Mouse (Mus musculus) urinary bladder, postnatal 25 days (tissue): Measurements from ENCODE around the gene Grik1.

ENCODE experiments used
- DNase-seq: peaks from one replicate; pipeline ENCODE4 v3.0.0; 2022; ENCODE audit warnings: low spot score

The Grik1 gene

DNA sequence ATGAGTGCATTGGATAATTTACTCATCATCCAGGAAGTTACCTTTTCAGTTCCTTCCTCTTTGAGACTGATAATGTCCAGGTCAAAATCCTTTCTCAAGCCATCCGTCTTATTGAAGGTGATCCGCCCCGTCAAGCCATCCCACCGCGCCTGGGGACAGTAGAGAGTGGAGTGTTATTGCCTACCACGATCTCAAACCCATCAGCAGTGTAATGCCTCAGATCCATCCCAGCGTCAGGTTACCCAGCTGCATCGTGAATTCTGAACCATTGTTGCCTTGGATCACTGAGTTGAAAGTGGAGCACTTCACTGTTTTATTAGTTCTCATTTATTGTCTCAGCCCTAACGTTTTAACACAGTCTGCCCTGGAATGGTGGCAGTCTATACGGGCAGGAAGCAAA is 332.6 kb downstream of the Grik1 start:
- DNase-seq = no peak

DNA sequence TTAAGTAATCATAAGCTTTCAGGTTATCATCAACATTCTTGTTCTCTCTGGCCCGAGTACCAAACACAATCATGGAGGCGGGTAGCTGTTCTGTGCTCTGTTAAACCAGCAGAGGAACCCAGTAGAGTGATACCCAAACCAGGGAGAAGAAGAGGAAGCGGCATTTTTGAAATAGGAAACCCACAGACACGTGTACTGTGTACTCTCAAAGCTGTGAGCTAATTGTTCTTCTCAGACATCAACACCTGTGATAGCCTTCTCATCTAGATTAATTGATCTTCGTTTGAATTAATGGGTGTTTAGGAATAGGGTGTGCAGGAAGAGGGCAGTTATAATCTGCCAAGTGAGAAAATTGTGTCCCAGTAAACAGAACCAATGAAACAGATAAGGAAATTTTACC is 333.9 kb downstream of the Grik1 start:
- no peak for DNase-seq

- no peak for DNase-seq
Measured at GRCm38 (mm10) chr16:87954715-87955441, 335.2 kb downstream of the Grik1 start.

DNA sequence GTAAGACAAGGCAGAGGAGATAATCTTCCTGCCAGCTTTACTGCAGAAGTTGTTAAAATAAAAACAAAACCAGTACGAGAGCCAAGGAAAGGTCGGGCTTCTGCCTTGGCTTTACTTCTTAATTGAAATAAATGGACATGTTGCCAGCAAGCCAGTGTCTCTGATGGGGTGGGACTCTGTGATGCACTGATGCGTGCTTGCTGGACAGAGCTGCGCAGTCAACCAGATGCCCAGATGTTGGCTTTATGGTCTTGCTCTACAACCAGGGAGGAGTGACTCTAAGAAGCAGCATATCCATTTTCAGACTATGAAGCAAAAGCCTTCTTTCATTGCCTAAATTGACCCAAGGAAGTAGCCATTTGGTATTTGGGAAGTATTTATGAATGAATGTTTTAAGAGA is 336.9 kb downstream of the Grik1 start:
- no peak for DNase-seq

DNA sequence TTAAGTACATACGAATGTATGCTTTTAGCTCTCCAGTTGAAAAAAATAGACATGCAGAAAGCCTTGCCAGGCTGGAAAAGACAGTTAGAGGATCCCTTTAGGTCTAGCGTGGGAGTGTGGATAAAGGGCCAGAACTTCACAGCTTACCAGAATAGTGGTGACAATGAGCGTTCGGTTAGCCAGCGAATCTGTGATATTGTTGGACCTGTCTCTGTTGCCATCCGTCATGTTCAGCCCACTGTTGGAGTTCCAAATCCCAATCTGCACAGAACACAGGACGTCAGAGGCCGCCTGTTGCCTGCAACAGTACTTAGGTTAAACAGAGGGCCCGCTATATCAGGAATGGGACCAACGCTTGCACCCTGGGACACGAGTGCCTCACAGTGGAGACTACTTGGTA is 340.2 kb downstream of the Grik1 start:
- no peak for DNase-seq

GRCm38 (mm10) chr16:87948122-87948521 is 341.9 kb downstream of the Grik1 start:
- DNase-seq = no peak

DNA sequence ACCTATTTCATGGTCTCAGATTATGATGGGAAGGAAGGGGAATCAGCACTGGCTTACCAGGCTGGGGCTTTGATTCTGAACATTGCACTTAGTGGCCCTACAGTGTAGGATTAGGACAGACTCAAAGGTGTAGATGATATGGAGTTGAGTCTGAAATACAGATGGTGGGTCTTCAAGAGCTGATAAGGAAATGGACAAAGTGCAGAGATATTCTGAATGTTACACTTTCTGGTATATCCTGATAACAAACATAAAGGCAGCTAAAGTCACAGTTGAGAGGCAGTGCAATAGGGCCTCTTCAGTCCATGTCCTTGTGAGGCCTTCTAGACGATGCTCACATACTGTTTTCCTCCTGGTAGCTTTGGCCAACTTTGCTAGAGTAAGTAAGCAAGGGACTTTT is 345.7 kb downstream of the Grik1 start:
- DNase-seq = no peak

- DNase-seq = no peak
Measured at GRCm38 (mm10) chr16:87942103-87942865, 347.8 kb downstream of the Grik1 start.

- no peak for DNase-seq
Measured at GRCm38 (mm10) chr16:87934685-87935084, 355.4 kb downstream of the Grik1 start.

GRCm38 (mm10) chr16:87931358-87931757 is 358.7 kb downstream of the Grik1 start:
- DNase-seq = no peak

GRCm38 (mm10) chr16:87930519-87930918 is 359.5 kb downstream of the Grik1 start:
- no peak for DNase-seq

DNA sequence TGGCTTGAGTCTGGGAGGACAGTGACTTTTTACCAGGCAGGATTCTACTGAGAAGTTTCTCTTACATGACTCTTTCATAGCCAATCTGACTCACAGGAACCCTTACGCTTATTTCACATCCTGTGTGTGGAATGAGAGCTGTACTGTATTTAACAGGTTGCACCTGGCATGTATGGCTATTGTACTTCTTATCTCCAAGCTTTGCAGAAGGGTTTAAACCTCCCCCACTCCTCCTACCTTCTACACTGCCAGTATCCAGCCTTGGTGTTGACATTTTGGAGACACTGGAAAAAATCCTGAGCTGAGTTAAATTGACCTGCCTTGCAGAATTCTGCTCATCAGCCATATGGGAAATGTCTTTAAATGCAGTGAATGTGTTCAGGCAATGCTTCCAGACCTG is 361.4 kb downstream of the Grik1 start:
- DNase-seq = no peak

DNA sequence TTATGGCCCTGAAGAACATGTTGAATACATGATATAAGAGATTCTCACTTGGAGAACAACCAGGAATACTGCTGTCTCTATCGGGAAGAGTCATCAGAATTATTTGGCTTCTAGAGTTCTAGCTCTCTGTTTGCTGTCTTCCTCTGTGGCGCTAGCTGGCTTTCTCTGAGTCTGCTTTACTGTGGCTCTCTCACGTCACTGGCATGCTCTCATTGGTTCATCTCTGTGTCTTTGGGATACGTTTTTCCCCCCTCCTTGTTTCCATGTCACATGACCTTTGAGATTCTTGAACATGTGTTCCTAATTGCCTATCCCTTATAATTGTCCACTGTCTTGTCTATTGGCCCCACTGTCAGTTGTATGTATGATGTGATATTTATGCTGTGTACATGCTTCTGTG is 372.2 kb downstream of the Grik1 start:
- no peak for DNase-seq

- DNase-seq = no peak
Measured at GRCm38 (mm10) chr16:87917157-87917546, 372.9 kb downstream of the Grik1 start.

GRCm38 (mm10) chr16:87916209-87917156 is 373.6 kb downstream of the Grik1 start:
- no peak for DNase-seq

GRCm38 (mm10) chr16:87915156-87915555 is 374.9 kb downstream of the Grik1 start:
- no peak for DNase-seq

GRCm38 (mm10) chr16:87913781-87914180 is 376.3 kb downstream of the Grik1 start:
- no peak for DNase-seq

GRCm38 (mm10) chr16:87911201-87911600 is 378.9 kb downstream of the Grik1 start:
- DNase-seq = no peak

- DNase-seq = no peak
Measured at GRCm38 (mm10) chr16:87902049-87902448, 388.0 kb downstream of the Grik1 start.

DNA sequence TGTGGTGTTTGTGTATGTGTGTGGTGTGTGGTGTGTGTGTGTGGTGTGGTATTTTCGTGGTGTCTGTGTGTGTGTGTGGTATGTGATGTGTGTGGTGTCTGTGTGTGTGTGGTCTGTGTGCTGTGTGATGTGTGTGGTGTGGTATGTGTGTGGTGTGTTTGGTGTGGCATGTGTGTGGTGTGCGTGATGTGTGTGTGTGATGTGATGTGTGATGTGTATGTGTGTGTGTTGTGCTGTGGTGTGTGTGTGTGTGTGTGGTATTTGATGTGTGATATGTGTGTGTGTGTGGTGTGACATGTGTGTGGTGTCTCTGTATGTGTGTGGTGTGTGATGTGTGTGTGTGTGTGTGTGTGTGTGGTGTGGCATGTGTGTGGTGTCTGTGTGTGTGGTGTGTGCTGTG is 388.9 kb downstream of the Grik1 start:
- DNase-seq = no peak

DNA sequence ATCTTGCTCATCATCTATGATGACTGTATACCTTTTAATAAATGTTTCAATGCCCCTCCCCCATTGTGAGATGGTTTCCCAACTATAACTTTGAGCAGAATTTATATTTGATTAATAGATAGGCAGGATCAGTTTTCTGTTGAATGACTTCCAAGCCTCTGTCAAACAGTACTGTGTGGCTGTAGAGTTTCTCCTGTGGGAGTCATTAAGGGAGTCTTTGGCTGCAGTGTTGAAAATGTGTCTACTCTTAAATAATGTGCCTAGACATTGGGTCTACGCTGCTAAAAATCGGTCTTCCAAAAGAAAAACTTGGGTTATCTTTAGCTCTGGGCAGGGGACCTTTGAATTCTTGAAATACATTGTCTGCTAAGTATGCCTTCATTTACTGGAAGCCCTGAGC is 414.1 kb downstream of the Grik1 start:
- no peak for DNase-seq

GRCm38 (mm10) chr16:87864526-87864925 is 425.5 kb downstream of the Grik1 start:
- no peak for DNase-seq

- DNase-seq = no peak
Measured at GRCm38 (mm10) chr16:87861722-87862121, 428.3 kb downstream of the Grik1 start.
